Mouse (Mus musculus): ENCODE measurements at regions not wholly inside any gene's neighbourhood (a gene's known extent, or its start where the extent isn't known, plus 50 kb on each side); places are given as distances from the start of the nearest gene placed in this dataset.
"Not testable (repeated sequence)": the region's sequence is repeated elsewhere in the genome, so short reads cannot be mapped to it uniquely, and the experiment has no call there.

DNA sequence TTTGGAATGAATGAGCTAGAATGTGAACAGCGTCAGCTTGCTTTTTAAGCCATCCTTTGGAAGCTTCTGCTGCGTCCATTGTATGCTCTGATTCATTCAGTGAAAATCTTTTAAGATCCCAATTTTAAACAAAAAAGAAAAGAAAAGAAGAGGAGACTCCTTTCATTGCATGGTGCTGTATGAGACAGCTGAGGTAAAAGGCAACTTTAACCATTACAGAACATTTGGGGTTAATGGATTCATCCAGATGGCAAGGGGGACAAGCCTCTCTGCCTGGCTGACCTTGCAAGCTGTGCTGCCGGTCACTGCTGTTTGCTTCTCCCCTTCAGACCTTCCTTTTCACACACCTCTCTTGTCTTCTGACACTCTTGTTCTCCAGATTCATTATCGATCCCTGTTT is 176.0 kb upstream of the Intu start:
- no peak for DNase-seq (ENCODE audit: low spot score in 2 of 2)

DNA sequence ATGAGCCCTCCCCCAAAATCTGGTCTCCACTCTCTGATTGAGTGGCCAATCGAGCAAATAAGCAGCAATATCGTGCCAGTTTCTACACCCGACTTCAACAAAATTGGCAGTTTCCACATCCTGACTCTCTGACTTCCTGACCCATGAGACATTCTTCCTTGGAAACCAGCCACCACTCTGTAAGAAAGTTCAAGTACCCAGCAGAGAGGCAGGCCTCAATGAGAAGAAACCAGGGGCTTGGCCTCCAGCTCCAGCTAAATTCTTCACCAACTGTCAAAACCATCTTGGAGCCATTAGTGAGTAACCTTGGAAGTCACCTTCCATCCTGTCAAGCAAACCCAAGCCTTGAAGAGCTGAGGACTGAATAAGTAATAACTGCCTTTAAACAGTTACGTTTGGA is 162.7 kb upstream of the Intu start:
- no peak for DNase-seq (ENCODE audit: low spot score in 2 of 2)

DNA sequence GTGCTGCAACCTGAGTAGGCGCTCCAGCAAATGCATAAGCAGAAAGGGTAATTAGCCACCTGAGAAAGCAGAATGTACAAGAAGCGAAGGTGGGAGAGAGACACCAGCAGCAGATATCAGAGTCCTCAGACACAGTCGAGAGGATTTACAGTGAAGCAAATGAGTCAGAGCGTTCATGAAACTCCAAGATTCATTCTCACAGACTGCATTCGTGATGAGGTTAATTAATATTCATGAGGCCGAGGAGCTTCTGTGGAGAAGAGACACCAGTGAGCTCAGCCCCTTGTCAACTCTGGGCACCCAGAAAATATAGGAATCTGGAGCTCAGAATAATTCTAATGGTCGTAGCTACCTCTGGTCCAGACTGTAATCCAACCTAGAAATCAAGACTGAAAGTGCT is 159.7 kb upstream of the Intu start:
- no peak for DNase-seq (ENCODE audit: low spot score in 2 of 2)

DNA sequence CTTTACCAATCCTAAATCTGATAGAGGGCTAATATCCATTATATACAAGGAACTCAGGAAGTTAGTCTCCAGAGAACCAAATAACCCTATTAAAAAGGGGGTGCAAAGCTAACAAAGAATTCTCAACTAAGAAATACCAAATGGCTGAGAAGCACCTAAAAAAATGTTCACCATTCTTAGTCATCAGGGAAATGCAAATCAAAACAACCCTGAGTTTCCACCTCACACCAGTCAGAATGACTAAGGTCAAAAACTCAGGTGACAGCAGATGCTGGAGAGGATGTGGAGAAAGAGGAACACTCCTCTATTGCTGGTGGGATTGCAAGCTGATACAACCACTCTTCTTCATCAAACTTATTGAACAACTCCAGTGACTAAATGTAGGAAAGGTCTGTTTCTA is 154.9 kb upstream of the Intu start:
- not testable (repeated sequence) for DNase-seq (ENCODE audit: low spot score in 2 of 2)

DNA sequence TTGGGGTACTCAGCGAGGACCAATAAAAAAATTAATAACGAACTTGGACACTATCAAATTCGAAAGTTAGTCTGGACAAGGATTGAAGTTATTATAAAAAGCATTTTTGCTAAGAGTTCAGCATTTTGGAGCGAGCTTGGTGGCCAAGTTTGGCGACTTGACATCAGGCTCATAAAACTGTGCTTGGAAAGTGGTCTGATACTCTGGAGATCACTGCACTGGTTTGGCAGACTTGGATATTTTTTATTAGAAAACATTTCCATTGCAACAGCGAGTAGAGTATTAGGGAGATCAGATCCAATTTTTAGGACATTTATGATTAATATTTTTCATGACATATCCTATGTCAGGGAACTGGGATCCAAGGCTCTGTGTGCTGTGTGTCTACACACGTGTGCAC is 153.7 kb upstream of the Intu start:
- DNase-seq (ENCODE audit: low spot score in 2 of 2): no peak

DNA sequence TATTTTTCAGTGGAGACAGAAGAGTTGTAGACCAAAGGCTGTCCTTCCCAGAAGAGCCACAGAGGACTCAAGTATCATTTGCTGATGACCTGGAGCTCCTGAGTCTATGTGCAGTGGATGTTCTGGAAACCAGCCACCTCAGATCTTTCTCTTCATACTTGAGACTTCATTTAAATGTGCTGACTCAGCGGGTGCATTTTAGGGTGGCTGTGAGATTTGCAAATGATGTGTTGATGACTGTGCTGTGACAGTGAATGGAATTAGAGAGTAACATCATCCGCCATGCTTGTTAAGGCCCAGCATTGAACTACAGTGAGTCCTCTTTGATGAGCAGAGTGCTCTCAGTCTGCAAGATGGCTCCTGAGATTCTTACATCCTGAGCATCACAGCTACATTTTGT is 152.0 kb upstream of the Intu start:
- no peak for DNase-seq (ENCODE audit: low spot score in 2 of 2)

DNA sequence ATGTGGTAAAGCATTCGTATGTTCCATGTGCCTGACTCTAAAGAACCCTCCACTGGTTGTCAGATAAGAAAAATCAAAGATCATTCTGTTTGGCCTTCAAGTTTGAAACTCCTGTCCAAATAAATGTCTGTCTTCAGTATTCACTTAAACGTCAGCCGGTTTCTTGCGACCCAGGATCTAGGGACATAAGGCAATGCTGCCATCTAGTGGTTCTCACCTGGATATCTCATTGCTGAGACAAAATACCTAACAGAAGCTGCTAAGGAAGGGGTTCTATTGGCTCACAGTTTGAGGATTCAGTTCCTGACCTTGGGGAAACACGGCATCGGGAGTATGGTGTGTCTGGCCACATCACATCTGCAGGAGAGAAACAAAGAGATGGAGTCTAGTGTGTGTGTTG is 139.5 kb upstream of the Intu start:
- peak in 1 of 2 experiments; percentile 42 for DNase-seq (ENCODE audit: low spot score in 2 of 2)

DNA sequence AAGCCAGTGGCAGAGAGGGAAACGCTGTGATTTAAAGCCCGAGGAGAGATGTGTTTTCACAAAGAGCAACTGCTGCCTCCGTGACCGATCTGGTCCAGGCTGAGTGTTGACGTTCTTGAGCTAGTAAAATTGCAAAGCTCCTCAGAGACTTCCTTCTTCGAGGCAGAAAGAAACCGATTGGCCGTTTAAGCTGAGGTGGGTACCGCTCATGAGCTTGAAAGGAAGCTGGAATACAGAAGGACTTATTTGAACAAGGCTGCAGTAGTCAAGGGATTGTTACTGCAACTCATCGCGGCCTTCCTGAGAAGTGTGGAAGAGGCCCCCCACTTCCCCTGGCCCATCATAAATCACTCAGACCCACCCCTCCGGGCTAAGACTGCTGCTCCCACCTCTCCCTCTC is 132.9 kb upstream of the Intu start:
- DNase-seq (ENCODE audit: low spot score in 2 of 2): no peak

DNA sequence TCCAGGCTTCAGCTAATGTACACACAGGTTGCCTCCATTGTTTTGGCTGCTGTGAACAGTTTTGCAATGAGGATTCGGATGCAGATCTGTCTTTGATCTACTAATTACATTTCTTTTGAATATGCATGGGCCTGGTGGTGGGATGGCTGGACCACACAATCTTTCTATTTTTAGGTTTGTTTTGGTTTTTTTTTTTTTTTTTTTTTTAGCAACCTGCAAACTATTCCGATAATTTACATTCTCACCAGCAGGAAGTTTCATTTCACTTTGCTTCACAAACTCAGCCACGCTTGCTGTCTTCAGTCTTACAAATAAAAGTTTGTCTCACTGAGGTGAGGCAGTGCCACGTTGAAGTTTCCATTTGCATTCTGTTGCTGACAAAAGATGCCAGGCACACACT is 127.7 kb upstream of the Intu start:
- DNase-seq (ENCODE audit: low spot score in 2 of 2): no peak

DNA sequence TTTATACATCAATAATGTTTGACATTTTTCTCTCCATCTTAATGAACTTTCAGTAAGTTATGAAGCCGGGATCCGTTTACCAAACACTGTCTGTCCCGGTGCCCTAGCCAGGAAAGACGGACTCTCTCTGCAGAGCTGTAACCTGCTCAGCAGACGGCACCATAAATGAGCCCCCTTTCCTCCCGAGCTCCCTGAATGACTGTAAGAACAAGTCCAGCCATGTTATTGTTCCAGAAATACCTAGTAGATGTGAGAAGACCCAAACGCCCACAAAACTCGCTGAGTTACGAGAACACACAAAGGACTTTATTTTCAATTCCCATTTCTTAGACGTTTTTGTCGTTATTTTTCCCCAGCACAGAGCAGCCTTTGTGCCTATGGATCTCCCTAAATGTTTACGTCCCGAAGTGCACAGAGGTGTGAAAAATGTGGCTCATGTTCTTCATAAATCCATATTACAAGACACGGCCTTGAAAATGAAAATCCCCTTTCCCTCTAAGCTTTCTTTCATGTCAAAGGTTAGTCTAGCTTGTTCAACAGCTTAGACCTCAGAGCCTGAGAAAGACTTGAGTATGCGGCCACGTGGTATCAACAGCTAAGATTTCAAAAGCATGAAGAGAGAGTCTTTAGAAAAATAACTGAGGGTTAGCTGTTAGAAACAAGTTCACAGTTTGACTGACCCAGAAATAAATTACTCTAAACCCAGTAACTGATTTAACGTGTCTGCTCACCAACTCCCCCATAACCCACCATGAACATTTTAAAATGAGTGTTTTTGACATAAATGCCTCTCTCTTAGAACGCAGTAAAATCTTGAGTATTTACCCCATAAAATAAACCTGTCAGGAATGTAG is 125.8 kb upstream of the Intu start:
- no peak for DNase-seq (ENCODE audit: low spot score in 2 of 2)

DNA sequence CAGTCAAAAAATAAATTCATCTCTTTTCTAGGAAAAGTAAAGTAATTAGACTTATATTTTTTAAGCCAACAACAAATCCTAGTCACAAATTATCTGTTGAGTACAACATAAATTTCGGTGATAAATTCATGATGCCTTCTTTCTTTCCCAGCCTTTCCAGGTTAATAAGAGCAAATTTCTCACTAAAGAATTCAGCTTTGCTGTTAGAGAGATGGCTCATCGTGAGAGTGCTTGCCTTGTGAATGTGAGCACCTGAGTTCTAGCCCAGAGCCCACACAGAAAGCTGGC is 125.2 kb upstream of the Intu start:
- DNase-seq (ENCODE audit: low spot score in 2 of 2): no peak

DNA sequence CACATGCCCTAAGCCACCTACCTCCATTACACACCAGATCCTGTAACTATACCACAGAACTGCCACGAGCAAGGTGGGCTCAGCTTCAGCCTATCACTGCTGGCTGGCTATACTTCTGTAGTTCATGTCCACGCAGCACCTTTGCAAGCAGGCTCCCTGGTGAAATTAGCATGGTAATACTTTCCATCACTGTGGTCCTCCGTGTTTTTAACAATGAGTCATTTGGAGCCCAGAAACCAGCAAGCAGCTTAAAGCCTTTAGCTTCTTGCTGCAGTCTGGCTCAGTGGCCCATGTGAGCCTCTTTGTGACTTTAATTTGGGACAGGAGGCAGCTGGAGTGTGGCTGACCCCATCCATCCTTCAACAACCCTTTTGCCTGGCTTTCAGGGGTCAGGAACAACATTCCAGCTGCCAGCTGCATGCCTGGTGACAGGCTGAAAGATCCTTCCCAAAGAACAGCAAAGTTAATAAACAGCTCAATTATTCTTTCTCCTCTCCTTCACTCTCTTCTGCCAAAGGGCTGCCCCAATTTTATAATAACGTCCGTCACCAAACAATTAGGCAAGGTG is 122.1 kb upstream of the Intu start:
- no peak for DNase-seq (ENCODE audit: low spot score in 2 of 2)

DNA sequence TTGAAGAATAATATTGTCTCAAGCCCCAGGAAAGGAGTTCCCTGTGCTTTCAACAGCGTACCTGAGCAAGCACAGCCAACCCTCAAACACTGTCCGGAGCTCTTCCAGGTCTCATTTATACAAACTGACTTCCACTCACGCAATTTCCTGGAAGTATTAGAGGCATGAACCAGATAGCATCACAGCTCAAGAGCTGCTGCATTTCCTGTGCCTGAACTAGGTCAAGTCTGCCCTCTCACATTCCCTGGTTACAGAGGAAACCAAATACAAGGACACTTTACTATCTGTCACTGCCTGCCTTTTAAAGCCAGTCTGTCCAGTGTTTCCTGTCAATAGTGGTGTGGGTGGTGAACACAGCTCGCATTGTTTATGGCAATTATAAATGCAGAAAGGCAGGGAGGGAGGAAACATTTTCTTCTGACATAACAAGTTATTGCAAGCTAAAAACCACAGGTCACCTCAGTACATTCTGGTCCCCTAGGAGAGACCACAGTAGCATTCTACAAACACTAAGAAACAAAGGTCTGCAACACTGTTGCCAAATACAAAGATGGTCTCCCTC is 120.3 kb upstream of the Intu start:
- DNase-seq (ENCODE audit: low spot score in 2 of 2): no peak

DNA sequence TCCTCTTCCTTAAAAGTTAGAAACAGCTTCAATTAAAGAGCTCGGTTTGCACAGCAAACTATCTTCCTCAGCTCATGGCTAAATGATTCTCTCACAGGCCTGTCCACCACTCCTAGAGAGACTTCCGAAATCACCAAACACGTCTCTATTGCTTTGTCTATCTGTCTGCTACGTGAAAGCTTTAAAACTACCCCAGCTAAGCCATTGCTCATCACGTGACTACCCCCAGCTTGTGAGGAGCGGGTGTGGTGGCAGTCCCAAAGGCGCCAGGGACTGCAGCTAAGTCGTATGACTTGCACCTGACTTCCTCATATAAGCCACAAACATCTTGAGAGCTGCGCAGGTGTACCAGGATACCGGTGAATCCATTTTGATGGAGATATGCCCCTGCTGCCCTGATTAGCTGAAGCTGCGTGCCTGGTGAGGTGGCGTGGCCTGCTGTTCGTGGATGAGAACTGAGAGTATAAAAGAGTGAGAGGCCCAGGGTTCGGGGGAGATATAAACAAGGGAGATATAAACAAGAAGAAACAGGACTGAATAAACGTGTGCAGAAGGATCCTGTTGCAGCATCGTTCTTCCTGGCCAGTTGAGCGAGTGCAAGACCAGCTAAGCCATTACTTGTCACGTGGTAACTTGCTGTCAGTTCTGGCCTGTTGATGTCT is 105.8 kb upstream of the Intu start:
- DNase-seq (ENCODE audit: low spot score in 2 of 2): not testable (repeated sequence)

DNA sequence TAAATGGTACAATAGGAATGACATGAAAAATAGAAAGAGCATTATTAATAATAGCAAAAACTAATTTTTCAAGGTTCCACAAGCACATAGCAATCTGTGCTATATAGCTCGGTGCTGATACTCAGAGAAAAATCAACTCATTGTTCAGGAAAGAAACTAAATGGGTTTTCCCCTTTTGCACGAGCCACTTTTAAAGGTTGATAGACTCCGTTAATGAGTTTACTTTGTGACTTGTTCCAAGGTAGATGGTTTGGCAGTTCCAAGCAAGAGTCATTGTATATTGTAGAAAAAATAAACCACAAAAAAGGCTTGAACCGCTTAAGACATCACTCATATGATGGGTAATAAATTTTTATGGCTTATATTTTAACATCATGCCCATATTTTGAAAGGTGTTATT is 105.0 kb upstream of the Intu start:
- no peak for DNase-seq (ENCODE audit: low spot score in 2 of 2)

DNA sequence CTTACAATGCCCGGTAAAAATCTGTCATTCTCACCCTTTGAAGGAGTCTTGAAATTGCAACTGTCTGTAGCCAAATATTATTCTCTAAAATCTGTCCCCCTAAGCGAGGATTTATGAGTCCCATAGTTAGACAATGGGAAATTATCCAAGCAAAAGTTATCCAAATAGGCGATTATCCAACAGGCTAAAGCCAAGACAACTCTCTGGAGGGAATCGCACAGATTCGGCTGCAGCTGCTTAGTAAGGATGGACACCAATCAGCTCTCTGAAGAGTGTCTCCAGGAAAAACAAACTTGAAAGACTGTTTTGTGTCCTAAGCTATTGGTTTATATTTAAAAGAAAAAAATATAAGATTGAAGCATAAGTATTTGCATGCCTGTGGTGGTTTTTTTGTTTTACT is 103.1 kb upstream of the Intu start:
- no peak for DNase-seq (ENCODE audit: low spot score in 2 of 2)

DNA sequence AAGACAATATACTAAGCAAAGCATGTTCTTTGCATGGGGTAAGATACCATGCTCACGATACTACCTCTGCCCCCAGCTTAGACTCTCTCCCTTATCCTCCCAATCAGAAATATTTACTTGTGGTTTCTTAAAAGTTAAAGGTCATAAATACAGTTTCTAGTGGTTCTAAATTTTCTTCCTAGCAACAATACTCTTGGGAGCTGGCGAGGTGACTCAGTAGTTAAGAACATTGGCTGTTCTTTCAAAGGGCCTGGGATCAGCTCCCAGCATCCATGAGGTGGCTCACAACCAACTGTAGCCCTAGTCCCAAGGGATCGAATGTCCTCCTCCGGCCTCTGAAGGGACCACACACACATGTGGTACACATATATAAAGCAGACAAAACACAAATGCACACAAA is 92.8 kb upstream of the Intu start:
- no peak for DNase-seq (ENCODE audit: low spot score in 2 of 2)

DNA sequence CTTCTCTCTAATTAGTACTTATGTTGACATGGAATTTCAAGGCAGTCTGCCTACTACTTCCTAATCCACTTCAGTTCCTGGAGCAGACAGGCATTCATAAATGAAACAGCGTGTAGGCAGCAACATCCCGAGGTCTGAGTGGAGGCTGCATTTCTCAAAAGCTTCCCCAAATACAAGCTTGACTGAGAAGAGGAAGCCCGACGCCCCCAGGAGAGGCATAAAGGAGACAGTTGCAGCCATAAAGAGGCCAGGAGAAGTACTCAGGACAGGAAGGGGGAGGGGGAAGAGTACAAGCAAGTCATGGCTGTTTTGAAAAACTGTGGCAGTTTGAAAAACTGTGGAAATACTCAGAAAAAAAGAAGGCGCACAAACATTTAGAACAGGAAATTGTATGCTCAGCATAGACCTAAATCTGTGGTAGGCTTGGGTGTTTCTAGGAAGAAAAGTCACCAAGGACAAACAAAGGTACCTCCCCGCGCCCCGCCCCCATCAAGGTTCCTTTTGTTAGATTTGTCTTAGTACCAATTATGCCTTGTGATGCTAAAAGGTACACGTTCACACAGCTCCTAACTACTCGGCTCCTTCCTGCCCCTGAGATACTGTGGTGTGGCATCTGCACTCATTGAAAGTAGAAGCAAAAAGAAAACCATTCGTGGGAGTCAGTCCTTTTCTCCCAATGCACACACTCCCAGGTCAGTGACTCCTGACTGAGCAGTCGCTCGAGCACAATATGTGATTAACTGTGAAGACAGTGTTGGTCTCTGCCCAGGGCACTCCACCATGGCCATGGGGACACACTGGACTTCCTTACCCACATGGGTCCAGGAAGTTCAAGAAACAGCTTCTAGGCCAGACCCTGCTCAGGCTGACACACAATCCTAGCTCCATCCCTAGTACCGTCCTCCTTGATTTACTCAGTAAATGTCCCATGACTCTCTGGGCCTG is 89.7 kb upstream of the Intu start:
- DNase-seq (ENCODE audit: low spot score in 2 of 2): no peak

DNA sequence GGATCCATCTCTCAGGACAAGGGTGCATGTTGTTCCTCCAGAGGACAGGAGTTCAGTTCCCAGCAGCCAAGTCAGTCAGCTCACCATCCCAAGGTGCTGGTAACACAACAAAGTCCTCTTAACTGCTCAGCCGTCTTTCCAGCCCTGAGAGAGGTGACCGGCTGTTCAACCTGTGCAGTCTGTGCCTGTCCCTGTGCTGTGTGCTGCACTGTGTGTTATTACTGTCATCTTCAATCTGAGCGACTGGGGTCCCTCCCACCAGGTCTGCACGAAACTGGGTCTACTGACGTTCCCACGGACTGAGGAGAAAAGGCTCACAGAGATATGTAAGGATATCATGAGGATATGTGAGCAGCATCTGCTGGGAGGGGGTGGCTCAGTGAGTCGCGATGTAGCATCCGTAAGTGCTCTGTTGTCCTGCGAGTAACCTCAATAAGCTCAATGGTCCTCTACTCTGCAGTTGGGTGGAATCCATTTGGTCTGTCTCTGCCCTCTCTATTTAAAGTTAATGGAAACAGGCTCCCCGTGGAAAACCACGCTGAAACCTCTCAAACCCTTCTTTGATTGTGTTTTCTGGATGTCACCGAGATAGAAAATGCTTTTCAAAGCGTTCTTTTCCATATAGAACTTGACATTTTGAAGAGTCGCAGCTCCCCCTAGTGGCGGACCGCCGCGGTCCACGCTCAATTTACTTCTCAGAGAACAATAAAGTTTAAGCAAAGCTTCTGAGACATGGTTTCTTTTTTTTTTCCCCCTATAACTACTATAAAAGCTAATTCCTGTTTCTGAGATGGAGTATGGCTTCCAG is 87.1 kb upstream of the Intu start:
- DNase-seq (ENCODE audit: low spot score in 2 of 2): peak in 1 of 2 experiments; percentile 72

DNA sequence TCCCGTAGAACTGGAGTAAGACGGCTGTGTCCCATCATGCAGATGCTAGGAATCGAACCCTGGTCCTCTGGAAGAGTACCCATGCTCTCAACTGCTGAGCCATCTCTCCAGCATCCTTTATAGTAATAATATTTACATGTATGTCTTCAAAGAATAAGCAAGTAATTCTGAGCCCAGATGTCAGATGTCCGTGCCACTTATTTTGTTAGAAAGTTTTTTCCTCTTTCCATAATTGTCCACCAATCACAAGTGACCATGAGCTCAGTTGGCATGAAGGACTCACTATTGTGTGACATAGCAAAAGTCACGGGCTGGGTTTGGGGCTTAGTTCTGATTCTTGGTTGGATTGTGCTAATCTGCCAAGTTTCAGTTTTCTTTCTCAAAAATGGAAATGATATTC is 78.1 kb upstream of the Intu start:
- DNase-seq (ENCODE audit: low spot score in 2 of 2): no peak

DNA sequence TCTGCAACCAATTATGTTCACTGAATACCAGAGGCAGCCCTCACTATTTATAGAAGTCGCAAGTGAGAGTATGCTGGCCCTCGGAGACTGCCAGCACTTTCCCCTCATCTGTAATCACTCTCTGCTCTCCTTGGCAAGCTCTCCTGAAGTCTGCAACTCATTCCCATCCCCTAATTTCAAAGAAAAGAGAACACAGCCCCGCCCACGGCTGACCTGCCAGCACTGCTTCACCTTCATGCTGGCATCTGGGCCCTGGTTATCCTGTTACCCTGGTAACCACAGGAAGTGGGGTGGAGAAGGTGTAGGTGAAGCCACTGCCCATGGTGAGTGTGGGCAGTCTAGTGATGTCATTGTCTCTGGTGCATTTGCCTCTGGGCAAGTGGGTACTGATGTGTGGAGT is 77.5 kb upstream of the Intu start:
- no peak for DNase-seq (ENCODE audit: low spot score in 2 of 2)

Measured in left cerebral cortex, adult 9 months (tissue).